Mouse (Mus musculus): ENCODE data around the gene Zbbx.

Zbbx gene

GRCm38 (mm10) chr3:75164838-75165496 lies at the start of gene Zbbx:
Gene Zbbx (minus strand): TSS chr3:75165034.
- DNase-seq, result peak; percentile 81

DNA sequence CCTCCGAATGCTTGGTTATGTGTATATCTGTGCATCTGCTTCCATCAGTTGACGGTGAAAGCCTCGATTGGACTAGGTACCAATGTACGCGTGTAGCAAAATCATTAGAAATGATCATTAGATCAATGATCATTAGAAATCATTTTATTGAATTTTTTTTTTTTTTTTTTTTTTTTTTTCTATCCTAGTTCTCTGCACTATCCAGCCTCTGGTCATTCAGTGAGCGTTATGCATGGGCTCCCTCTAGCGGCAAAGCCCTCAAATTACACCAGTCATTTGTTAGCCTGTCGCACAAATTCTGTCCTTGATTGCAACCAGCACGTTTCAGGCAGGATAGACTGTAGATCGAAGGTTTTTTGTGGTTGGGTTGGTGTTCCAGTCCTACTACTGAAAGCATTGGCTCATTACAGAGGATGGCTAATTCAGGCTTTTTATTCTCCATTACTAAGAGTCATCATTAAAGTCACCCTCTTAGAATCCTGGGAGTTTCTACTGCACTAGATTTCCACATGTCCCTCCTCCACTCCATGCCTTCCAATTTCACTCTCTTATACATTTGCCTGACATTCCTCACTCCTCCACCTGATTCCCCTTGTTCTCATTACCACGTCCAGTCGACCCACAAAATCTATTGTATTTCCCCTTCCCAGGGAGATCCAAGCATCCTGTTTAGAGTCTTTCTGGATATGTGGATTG lies 38.1 kb upstream of the Zbbx start:
- peak; percentile 52 for DNase-seq

- no peak for DNase-seq
Observed at GRCm38 (mm10) chr3:75182606-75183005, 17.8 kb upstream of the Zbbx start.

DNA sequence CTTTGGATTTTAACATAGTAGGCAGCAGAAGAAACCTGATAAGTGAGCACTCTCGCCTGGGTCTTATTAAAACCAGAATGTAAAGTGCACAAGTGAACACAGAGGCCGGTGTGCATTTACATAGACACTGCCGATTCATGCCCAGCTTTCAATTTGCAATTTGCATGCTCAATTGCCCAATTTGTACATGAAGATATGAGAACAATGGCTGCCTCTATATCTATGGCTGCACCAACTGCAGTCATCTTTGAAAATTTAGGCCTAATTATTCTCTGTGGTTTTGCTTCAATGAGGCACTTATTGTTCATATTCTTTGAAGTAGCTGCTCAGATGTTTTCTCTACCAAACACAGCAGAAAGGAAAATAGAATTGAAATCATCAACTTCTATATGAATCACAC lies 23.0 kb downstream of the Zbbx start:
- DNase-seq, result no peak

DNA sequence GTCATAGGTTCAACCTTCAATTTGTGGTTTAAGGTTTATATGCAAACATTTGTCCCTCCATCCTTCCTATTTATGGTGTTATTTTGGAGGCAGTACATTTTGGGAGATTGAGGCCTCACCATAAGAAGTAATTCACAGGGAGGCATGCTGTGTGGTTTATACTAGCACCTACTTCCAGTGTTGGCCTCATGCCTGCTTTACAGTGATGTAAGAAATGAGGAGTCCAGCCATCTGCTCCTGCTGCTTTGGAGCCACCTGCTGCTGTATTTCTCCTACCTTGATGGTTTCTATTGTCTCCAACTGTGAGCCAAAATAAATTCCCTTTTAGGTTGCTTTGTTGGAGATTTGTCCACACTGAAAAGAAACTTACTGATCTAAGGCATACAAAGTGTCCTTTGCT lies 60.0 kb downstream of the Zbbx start:
- peak; percentile 9 for DNase-seq

GRCm38 (mm10) chr3:75085762-75086161 lies 79.1 kb downstream of the Zbbx start:
- DNase-seq, result no peak

DNA sequence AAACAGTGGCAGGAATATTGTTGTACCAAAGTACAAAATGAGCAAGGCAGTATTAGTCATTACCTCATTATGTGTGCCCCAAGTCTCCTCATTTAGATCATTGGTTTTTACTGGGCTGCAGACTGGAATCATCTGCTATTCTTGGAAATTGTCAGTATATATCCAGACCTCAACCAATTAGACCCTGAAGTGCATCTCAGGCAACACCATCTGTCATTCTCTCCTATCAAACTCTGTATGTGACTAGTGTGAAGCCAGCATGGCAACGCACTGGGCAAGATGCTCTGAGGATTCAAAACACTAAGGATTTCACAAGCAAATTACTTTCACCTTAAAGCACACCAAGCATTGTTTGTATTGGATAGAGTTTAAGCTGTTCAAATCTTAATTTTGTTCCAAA lies 85.9 kb downstream of the Zbbx start:
- no peak for DNase-seq

- DNase-seq, result peak; percentile 1
Observed at GRCm38 (mm10) chr3:75009701-75010100, 155.1 kb downstream of the Zbbx start.

Measured in right cerebral cortex, adult 18-20 months (tissue).